Mouse (Mus musculus): ENCODE data around the gene Xpot. TPM values are rescaled to one million over a fixed set of nuclear protein-coding genes. Genes with fewer than 3 reads are reported as not detected.

The Xpot gene
- total RNA-seq, 2 experiments from 2014 or later = 65.9 to 70.9 TPM

- DNase-seq (ENCODE audit: extremely low spot score in 1 of 2, low spot score in 2 of 2) = no peak
- intact Hi-C loops (cut with DNase I) = no loop called here
Observed at GRCm38 (mm10) chr10:121625407-121626185, 536 bp downstream of the Xpot start.

GRCm38 (mm10) chr10:121625006-121625405, 1.1 kb downstream of the Xpot start:
- intact Hi-C loops (cut with DNase I) = no loop called here
- no peak for DNase-seq (ENCODE audit: extremely low spot score in 1 of 2, low spot score in 2 of 2)

GRCm38 (mm10) chr10:121623670-121624069, 2.5 kb downstream of the Xpot start:
- DNase-seq (ENCODE audit: extremely low spot score in 1 of 2, low spot score in 2 of 2) = no peak
- intact Hi-C loops (cut with DNase I) = no loop called here

- intact Hi-C loops (cut with DNase I) = no loop called here
- DNase-seq (ENCODE audit: extremely low spot score in 1 of 2, low spot score in 2 of 2) = no peak
Observed at GRCm38 (mm10) chr10:121622431-121622830, 3.7 kb downstream of the Xpot start.

GRCm38 (mm10) chr10:121615935-121616334, 10.2 kb downstream of the Xpot start:
- intact Hi-C loops (cut with DNase I) = no loop called here
- no peak for DNase-seq (ENCODE audit: extremely low spot score in 1 of 2, low spot score in 2 of 2)

GRCm38 (mm10) chr10:121615146-121615870, 10.8 kb downstream of the Xpot start:
- DNase-seq (ENCODE audit: extremely low spot score in 1 of 2, low spot score in 2 of 2) = no peak
- intact Hi-C loops (cut with DNase I) = no loop called here

- intact Hi-C loops (cut with DNase I) = no loop called here
- peak in 1 of 2 experiments; percentile 50 for DNase-seq (ENCODE audit: extremely low spot score in 1 of 2, low spot score in 2 of 2)
Observed at GRCm38 (mm10) chr10:121613570-121613969, 12.6 kb downstream of the Xpot start.

- DNase-seq (ENCODE audit: extremely low spot score in 1 of 2, low spot score in 2 of 2) = no peak
- intact Hi-C loops (cut with DNase I) = no loop called here
Observed at GRCm38 (mm10) chr10:121612448-121612847, 13.7 kb downstream of the Xpot start.

- intact Hi-C loops (cut with DNase I) = no loop called here
- no peak for DNase-seq (ENCODE audit: extremely low spot score in 1 of 2, low spot score in 2 of 2)
Observed at GRCm38 (mm10) chr10:121611587-121611986, 14.5 kb downstream of the Xpot start.

- no peak for DNase-seq (ENCODE audit: extremely low spot score in 1 of 2, low spot score in 2 of 2)
- intact Hi-C loops (cut with DNase I) = no loop called here
Observed at GRCm38 (mm10) chr10:121608177-121608576, 18.0 kb downstream of the Xpot start.

- intact Hi-C loops (cut with DNase I) = no loop called here
- DNase-seq (ENCODE audit: extremely low spot score in 1 of 2, low spot score in 2 of 2) = no peak
Observed at GRCm38 (mm10) chr10:121604632-121605344, 21.3 kb downstream of the Xpot start.

GRCm38 (mm10) chr10:121603556-121603955, 22.6 kb downstream of the Xpot start:
- no peak for DNase-seq (ENCODE audit: extremely low spot score in 1 of 2, low spot score in 2 of 2)
- intact Hi-C loops (cut with DNase I) = no loop called here

GRCm38 (mm10) chr10:121601272-121601671, 24.9 kb downstream of the Xpot start:
- DNase-seq (ENCODE audit: extremely low spot score in 1 of 2, low spot score in 2 of 2) = no peak
- intact Hi-C loops (cut with DNase I) = no loop called here

- intact Hi-C loops (cut with DNase I) = no loop called here
- DNase-seq (ENCODE audit: extremely low spot score in 1 of 2, low spot score in 2 of 2) = peak in 1 of 2 experiments; percentile 47
Observed at GRCm38 (mm10) chr10:121596580-121596979, 29.6 kb downstream of the Xpot start.

- peak in 1 of 2 experiments; percentile 48 for DNase-seq (ENCODE audit: extremely low spot score in 1 of 2, low spot score in 2 of 2)
- intact Hi-C loops (cut with DNase I) = no loop called here
Observed at GRCm38 (mm10) chr10:121591106-121591505, 35.0 kb downstream of the Xpot start.

- intact Hi-C loops (cut with DNase I) = no loop called here
- DNase-seq (ENCODE audit: extremely low spot score in 1 of 2, low spot score in 2 of 2) = no peak
Observed at GRCm38 (mm10) chr10:121587371-121587840, 38.7 kb downstream of the Xpot start.

GRCm38 (mm10) chr10:121586675-121587370, 39.3 kb downstream of the Xpot start, which contains the start of gene Tbk1:
TSS of gene Tbk1 (minus strand) at chr10:121586787.
- DNase-seq (ENCODE audit: extremely low spot score in 1 of 2, low spot score in 2 of 2) = peak; percentile 90 to 97
- intact Hi-C loops (cut with DNase I) = no loop called here

- no peak for DNase-seq (ENCODE audit: extremely low spot score in 1 of 2, low spot score in 2 of 2)
- intact Hi-C loops (cut with DNase I) = no loop called here
Observed at GRCm38 (mm10) chr10:121585791-121586642, 40.1 kb downstream of the Xpot start.
